8 mouse cellular contexts compared by ENCODE assay signal in the genomic region with DNA sequence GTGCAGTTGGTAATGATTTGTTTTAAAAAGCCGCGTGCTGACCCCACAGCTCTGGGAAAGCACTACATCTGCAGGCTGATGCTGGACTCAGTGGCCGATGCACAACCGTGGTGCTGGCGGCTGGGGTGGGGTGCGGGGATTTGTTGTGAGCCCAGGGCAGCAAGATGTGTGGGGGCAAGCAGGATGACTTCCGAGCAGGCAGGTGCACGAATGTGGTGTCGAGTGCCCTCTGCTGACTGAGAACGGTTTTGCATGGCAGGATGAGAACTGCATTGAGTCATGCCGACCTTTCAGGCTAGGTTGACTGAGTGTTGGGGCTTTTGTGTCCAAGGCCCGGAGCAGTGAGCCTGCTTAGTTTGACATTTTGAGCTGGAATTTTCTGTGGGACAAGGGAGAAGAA. TPM values are rescaled to one million over a fixed set of nuclear protein-coding genes. Genes with fewer than 3 reads are reported as not detected.
DNase-seq lines count a peak whose midpoint lies in the region; ATAC-seq and TF ChIP-seq lines count a peak whose summit lies in the region.

No protein-coding gene starts in this region.

- no peak overlapping the region for H3K9ac ChIP-seq in embryonic facial prominence, embryonic 11.5 days (replicated peaks; ENCODE audit: low read length)
- no peak overlapping the region for H3K9ac ChIP-seq in kidney, embryonic 14.5 days (ENCODE audit: low read depth, low read length)
- H3K9ac ChIP-seq in limb, embryonic 13.5 days: no peak overlapping the region

- H3K79me2 ChIP-seq in myocyte (ENCODE audit: control insufficient read depth, insufficient read depth): no peaks in the 10 kb centered on the region

- TF ChIP-seq POLR2A in myocyte (IDR thresholded peaks at IDR 0.05; ENCODE audit: insufficient read length, low read depth): no peak

- no peak for ATAC-seq in embryonic facial prominence, embryonic 11.5 days (replicated peaks; ENCODE audit: insufficient number of reproducible peaks, low FRiP score, low TSS enrichment, low read depth)
- peak; percentile 16; the same call in 1 of the 2 replicates for ATAC-seq in kidney, embryonic 14.5 days (ENCODE audit: low FRiP score, low TSS enrichment)
- peak; percentile 48; the same call in 1 of the 2 replicates for ATAC-seq in limb, embryonic 13.5 days (ENCODE audit: low FRiP score, low read depth)

- H3K4me1 ChIP-seq in embryonic facial prominence, embryonic 11.5 days (ENCODE audit: control insufficient read depth, insufficient read depth, low read length): no peaks in the 10 kb centered on the region
- no peaks in the 10 kb centered on the region for H3K4me1 ChIP-seq in heart, embryonic 10.5 days
- no peaks in the 10 kb centered on the region for H3K4me1 ChIP-seq in kidney, embryonic 14.5 days (ENCODE audit: control insufficient read depth, insufficient read depth, low read length)
- peaks cover 3% of the 10 kb centered on the region; the same call in 1 of the 2 replicates for H3K4me1 ChIP-seq in limb, embryonic 13.5 days

- DNase-seq in 3T3-L1 (ENCODE audit: low read depth, low spot score): peak; percentile 83
- peak; percentile 84 for DNase-seq in adrenal gland, postnatal 14 days
- DNase-seq in embryonic facial prominence, embryonic 11.5 days (ENCODE audit: low spot score): peak; percentile 87
- DNase-seq in heart, embryonic 10.5 days (ENCODE audit: low spot score): peak; percentile 87
- DNase-seq in splenic B cell, adult 2 months (ENCODE audit: low read depth, low spot score): peak; percentile 68

- no peak overlapping the region for H3K4me2 ChIP-seq in embryonic facial prominence, embryonic 11.5 days (ENCODE audit: low read depth, low read length)
- H3K4me2 ChIP-seq in kidney, embryonic 14.5 days (replicated peaks; ENCODE audit: low read depth, low read length): peak overlapping the region; percentile 31
- H3K4me2 ChIP-seq in limb, embryonic 13.5 days (replicated peaks): peak overlapping the region; percentile 54
- peak overlapping the region; percentile 9 for H3K4me2 ChIP-seq in myocyte (ENCODE audit: low read depth)

- WGBS in embryonic facial prominence, embryonic 11.5 days: 11% methylated on average over 12 of the region's 12 CpGs
- WGBS in heart, embryonic 10.5 days: 13% methylated on average over 12 of the region's 12 CpGs
- WGBS in kidney, embryonic 14.5 days: 8% methylated on average over 12 of the region's 12 CpGs
- 14% methylated on average over 12 of the region's 12 CpGs for WGBS in limb, embryonic 13.5 days

- no peaks in the 10 kb centered on the region; the same call in 1 of the 2 replicates for H3K27me3 ChIP-seq in embryonic facial prominence, embryonic 11.5 days (ENCODE audit: control insufficient read depth, insufficient read depth, low read length)
- peaks cover 46% of the 10 kb centered on the region for H3K27me3 ChIP-seq in heart, embryonic 10.5 days (ENCODE audit: insufficient read depth, poor library complexity, severe bottlenecking)
- H3K27me3 ChIP-seq in kidney, embryonic 14.5 days (ENCODE audit: control insufficient read depth, insufficient read depth, low read length): peaks cover 4% of the 10 kb centered on the region; the same call in 1 of the 2 replicates
- H3K27me3 ChIP-seq in limb, embryonic 13.5 days: peaks cover 28% of the 10 kb centered on the region
- H3K27me3 ChIP-seq in myocyte (ENCODE audit: control insufficient read depth, insufficient read depth, insufficient read length): no peaks in the 10 kb centered on the region
- no peaks in the 10 kb centered on the region for H3K27me3 ChIP-seq in splenic B cell, adult 2 months (ENCODE audit: control insufficient read depth, insufficient read depth, low read length, poor library complexity, severe bottlenecking)

- H3K4me3 ChIP-seq in embryonic facial prominence, embryonic 11.5 days (ENCODE audit: low read depth, low read length): no peak overlapping the region
- peak overlapping the region; percentile 22; the same call in 1 of the 2 replicates for H3K4me3 ChIP-seq in heart, embryonic 10.5 days
- no peak overlapping the region for H3K4me3 ChIP-seq in kidney, embryonic 14.5 days (ENCODE audit: low read length)
- no peak overlapping the region for H3K4me3 ChIP-seq in limb, embryonic 13.5 days
- no peak overlapping the region for H3K4me3 ChIP-seq in myocyte

- H3ac ChIP-seq in myocyte (ENCODE audit: control insufficient read depth, insufficient read length): no peak overlapping the region

- H3K36me3 ChIP-seq in embryonic facial prominence, embryonic 11.5 days (replicated peaks; ENCODE audit: control insufficient read depth, insufficient read depth, low read depth, low read length): no peaks in the 10 kb centered on the region
- no peaks in the 10 kb centered on the region for H3K36me3 ChIP-seq in heart, embryonic 10.5 days
- H3K36me3 ChIP-seq in kidney, embryonic 14.5 days (ENCODE audit: control insufficient read depth, insufficient read depth, low read length): no peaks in the 10 kb centered on the region
- no peaks in the 10 kb centered on the region for H3K36me3 ChIP-seq in limb, embryonic 13.5 days
- H3K36me3 ChIP-seq in myocyte (ENCODE audit: control insufficient read depth, insufficient read depth): no peaks in the 10 kb centered on the region
- H3K36me3 ChIP-seq in splenic B cell, adult 2 months (ENCODE audit: control insufficient read depth, insufficient read depth, low read length, poor library complexity, severe bottlenecking): no peaks in the 10 kb centered on the region

- no peak overlapping the region for H3K27ac ChIP-seq in embryonic facial prominence, embryonic 11.5 days (replicated peaks; ENCODE audit: low read depth, low read length)
- H3K27ac ChIP-seq in heart, embryonic 10.5 days: no peak overlapping the region
- H3K27ac ChIP-seq in kidney, embryonic 14.5 days (ENCODE audit: low read depth, low read length): no peak overlapping the region
- no peak overlapping the region for H3K27ac ChIP-seq in limb, embryonic 13.5 days

- no peaks in the 10 kb centered on the region for H3K9me3 ChIP-seq in embryonic facial prominence, embryonic 11.5 days (replicated peaks; ENCODE audit: control insufficient read depth, low read length)
- no peaks in the 10 kb centered on the region for H3K9me3 ChIP-seq in heart, embryonic 10.5 days
- no peaks in the 10 kb centered on the region for H3K9me3 ChIP-seq in kidney, embryonic 14.5 days (ENCODE audit: control insufficient read depth, low read length)
- H3K9me3 ChIP-seq in limb, embryonic 13.5 days: no peaks in the 10 kb centered on the region

TF ChIP-seq in myocyte, 11 proteins besides CTCF, POLR2A, EP300 and RAD21:
- TF ChIP-seq TCF3 (IDR thresholded peaks at IDR 0.05; ENCODE audit: insufficient read length, low read depth) (no peak), POLR2AphosphoS2 (IDR thresholded peaks at IDR 0.05; ENCODE audit: insufficient read length, low read depth) (no peak), MAX (IDR thresholded peaks at IDR 0.05; ENCODE audit: low read depth) (no peak), REST (IDR thresholded peaks at IDR 0.05; ENCODE audit: insufficient read depth, insufficient read length) (no peak), SRF (IDR thresholded peaks at IDR 0.05; ENCODE audit: control insufficient read depth, insufficient read length, low read depth) (no peak), E2F4 (IDR thresholded peaks at IDR 0.05; ENCODE audit: insufficient read depth) (no peak), USF1 (IDR thresholded peaks at IDR 0.05; ENCODE audit: low read depth) (no peak), CEBPB (IDR thresholded peaks at IDR 0.05; ENCODE audit: insufficient read depth, poor library complexity, severe bottlenecking) (no peak), TCF12 (IDR thresholded peaks at IDR 0.05; ENCODE audit: insufficient read depth, poor library complexity, severe bottlenecking) (no peak), MYOD1 (IDR thresholded peaks at IDR 0.05; ENCODE audit: control insufficient read depth in 1 of 3, insufficient read length in 2 of 3, low read depth in 2 of 3) (peak in 2 of 3 experiments; percentile 21 to 51), MYOG (IDR thresholded peaks at IDR 0.05; ENCODE audit: control insufficient read depth in 1 of 3, insufficient read depth in 1 of 3, insufficient read length in 2 of 3, low read depth in 2 of 3) (peak in 1 of 3 experiments; percentile 26)

RNA-seq across cellular contexts. Expression of a gene that starts 42.4 kb away (rescaled TPM):
- total RNA-seq in adrenal gland, postnatal 14 days (2021): 0.11 and 0.38 TPM in 2 replicates
- polyA plus RNA-seq in embryonic facial prominence, embryonic 11.5 days (2014; fragmentation: Nextera tagmentation; extraction: Ambion mirVana): 0.86 and 1.3 TPM in 2 replicates
- polyA plus RNA-seq in heart, embryonic 10.5 days (2016; fragmentation: Nextera tagmentation; extraction: Ambion mirVana): 0.11 and 0.15 TPM in 2 replicates
- 0.14 and 0.30 TPM in 2 replicates for polyA plus RNA-seq in kidney, embryonic 14.5 days (2014; fragmentation: Nextera tagmentation; extraction: Ambion mirVana)
- polyA plus RNA-seq in limb, embryonic 13.5 days (2015; fragmentation: Nextera tagmentation; extraction: Ambion mirVana): 0.08 TPM in 2 replicates
- 4.9 TPM for polyA plus RNA-seq in myocyte (2012; fragmentation: generic; extraction: Trizol)
